In genomic region chr9:124408564-124408963, GRCm38 (mm10) we compare ENCODE assay signal across 27 mouse cellular contexts.
"Had no signal": no experiment of that assay in that cellular context is flagged by ENCODE, and none has a peak within 500 bp of the region (broad histone marks: within the 10 kb centered on the region; RNA-seq: fewer than 3 reads in every experiment).

No protein-coding gene starts in this region.

- H3K4me1 ChIP-seq: heart, embryonic 13.5 days; heart, embryonic 15.5 days; hindbrain, embryonic 13.5 days; hindbrain, embryonic 15.5 days; intestine, embryonic 15.5 days; kidney, embryonic 15.5 days; limb, embryonic 13.5 days; limb, embryonic 15.5 days; liver, embryonic 13.5 days; liver, embryonic 15.5 days had no signal

- DNase-seq: gastrocnemius, adult 2 months; gastrocnemius, postnatal 10 days; gastrocnemius, postnatal 25 days; heart, adult 18-20 months; heart, postnatal 14 days; heart, postnatal 36 days; kidney, adult 11 months; kidney, adult 2 months; kidney, adult 9 months; kidney, postnatal 14 days; kidney, postnatal 36 days; layer of hippocampus, adult 9-11 months; layer of hippocampus, postnatal 36 days; left cerebral cortex, postnatal 4 days; liver, embryonic 13.5 days had no signal

- H3K27ac ChIP-seq: gastrocnemius, adult 2 months; heart, embryonic 13.5 days; heart, embryonic 15.5 days; hindbrain, embryonic 13.5 days; hindbrain, embryonic 15.5 days; intestine, embryonic 15.5 days; kidney, embryonic 15.5 days; kidney, postnatal 0 days; limb, embryonic 13.5 days; limb, embryonic 15.5 days; liver, embryonic 13.5 days; liver, embryonic 15.5 days had no signal

- H3K27me3 ChIP-seq: heart, embryonic 13.5 days; heart, embryonic 15.5 days; hindbrain, embryonic 13.5 days; hindbrain, embryonic 15.5 days; intestine, embryonic 15.5 days; kidney, embryonic 15.5 days; limb, embryonic 13.5 days; limb, embryonic 15.5 days; liver, embryonic 13.5 days; liver, embryonic 15.5 days had no signal

- H3K9me3 ChIP-seq: heart, embryonic 13.5 days; heart, embryonic 15.5 days; hindbrain, embryonic 13.5 days; hindbrain, embryonic 15.5 days; intestine, embryonic 15.5 days; kidney, embryonic 15.5 days; limb, embryonic 13.5 days; limb, embryonic 15.5 days; liver, embryonic 13.5 days; liver, embryonic 15.5 days had no signal

- H3K4me3 ChIP-seq: gastrocnemius, adult 2 months; heart, embryonic 13.5 days; heart, embryonic 15.5 days; hindbrain, embryonic 13.5 days; hindbrain, embryonic 15.5 days; intestine, embryonic 15.5 days; kidney, embryonic 15.5 days; limb, embryonic 13.5 days; limb, embryonic 15.5 days; liver, embryonic 13.5 days; liver, embryonic 15.5 days had no signal

- H3K9ac ChIP-seq: heart, embryonic 13.5 days; heart, embryonic 15.5 days; hindbrain, embryonic 13.5 days; hindbrain, embryonic 15.5 days; intestine, embryonic 15.5 days; kidney, embryonic 15.5 days; limb, embryonic 13.5 days; limb, embryonic 15.5 days; liver, embryonic 13.5 days; liver, embryonic 15.5 days had no signal

- ATAC-seq: inflammation-experienced regulatory T-cells, adult 6 months; intestine, embryonic 15.5 days had no signal

- H3K4me2 ChIP-seq: heart, embryonic 11.5 days; heart, embryonic 13.5 days; heart, embryonic 15.5 days; hindbrain, embryonic 13.5 days; hindbrain, embryonic 15.5 days; intestine, embryonic 15.5 days; kidney, embryonic 15.5 days; limb, embryonic 13.5 days; limb, embryonic 15.5 days; liver, embryonic 13.5 days; liver, embryonic 15.5 days had no signal

- H3K36me3 ChIP-seq: heart, embryonic 13.5 days; heart, embryonic 15.5 days; hindbrain, embryonic 13.5 days; hindbrain, embryonic 15.5 days; intestine, embryonic 15.5 days; kidney, embryonic 15.5 days; limb, embryonic 13.5 days; limb, embryonic 15.5 days; liver, embryonic 13.5 days; liver, embryonic 15.5 days had no signal
